Mouse (Mus musculus): ENCODE measurements at regions not wholly inside any gene's neighbourhood (a gene's known extent, or its start where the extent isn't known, plus 50 kb on each side); places are given as distances from the start of the nearest gene placed in this dataset.
"Not testable (repeated sequence)": the region's sequence is repeated elsewhere in the genome, so short reads cannot be mapped to it uniquely, and the experiment has no call there.

DNA sequence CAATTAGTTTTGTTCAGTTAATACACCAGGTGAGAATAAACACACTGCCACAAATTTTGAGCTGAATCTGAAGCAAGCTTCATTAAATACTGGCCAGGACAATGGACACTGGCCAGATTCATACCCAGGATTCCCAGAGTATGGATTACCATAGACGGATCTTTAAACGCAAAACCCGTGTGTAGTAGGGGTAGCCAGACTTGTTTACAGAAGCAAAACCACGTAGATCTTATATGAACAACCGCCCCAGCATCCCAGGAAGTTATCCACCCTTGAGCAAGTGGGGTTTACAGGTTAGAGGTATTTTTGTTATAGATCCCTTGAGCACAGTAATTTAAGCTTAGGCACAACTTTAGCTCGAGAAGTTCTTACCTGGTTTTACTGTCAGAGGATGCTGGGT lies 71.1 kb upstream of the Ezr start:
- DNase-seq (ENCODE audit: extremely low read depth, low read depth): no peak

DNA sequence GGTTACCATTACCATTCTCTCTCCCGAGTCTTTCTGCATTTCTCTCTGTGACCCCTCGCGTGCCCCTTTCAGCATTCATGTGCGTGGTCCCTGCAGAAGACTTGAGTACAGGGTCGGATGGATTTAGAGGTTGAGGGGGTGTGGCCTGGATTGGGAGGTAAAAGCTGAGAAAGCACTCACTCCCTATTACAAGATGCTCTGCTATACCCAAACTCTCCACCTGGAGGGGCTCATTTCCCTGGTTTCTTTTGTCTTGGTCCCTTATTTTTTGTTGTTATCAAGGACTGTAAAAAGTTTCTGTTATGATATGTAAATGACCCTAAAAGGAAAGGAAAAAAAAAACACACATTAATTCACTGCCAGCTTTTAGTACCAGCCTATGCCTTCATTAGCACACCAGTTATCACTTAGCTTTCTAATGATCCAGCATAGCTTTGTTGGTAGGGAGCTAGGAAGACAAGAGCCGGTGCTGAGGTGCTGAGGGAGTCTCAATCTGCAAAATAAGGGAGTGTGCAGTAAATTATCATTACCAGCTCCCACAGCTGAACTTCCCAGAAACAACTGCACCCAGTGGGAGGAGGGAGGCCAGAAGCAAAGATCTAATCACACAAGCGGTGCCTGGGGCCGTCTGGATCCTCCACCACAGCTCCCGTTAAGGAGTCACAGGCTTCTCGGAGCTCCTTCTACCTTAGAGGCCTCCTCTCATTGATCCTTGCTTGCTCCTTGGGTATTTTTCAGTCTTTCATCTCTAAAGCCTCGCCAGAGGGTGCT lies 69.8 kb upstream of the Ezr start:
- DNase-seq (ENCODE audit: extremely low read depth, low read depth): peak; percentile 40

DNA sequence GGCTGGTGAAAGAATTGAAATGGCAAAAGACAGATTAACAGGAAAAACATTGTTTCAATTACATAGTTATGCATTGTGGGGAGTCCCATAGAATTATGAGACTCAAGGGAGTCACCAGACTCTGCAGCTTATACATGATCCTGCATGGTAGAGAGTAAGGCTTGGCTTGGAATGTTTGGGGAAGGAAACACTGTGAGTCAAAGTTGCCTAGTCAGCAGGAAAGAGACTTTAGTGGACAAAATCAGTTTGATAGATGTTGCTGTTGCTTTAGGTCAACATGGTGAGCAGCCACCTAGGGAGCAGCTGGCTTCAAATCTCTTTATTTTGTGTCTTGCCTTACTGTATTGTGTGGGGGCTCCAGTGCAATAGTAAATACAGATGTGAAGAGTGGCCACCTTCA lies 67.9 kb upstream of the Ezr start:
- DNase-seq (ENCODE audit: extremely low read depth, low read depth): no peak

DNA sequence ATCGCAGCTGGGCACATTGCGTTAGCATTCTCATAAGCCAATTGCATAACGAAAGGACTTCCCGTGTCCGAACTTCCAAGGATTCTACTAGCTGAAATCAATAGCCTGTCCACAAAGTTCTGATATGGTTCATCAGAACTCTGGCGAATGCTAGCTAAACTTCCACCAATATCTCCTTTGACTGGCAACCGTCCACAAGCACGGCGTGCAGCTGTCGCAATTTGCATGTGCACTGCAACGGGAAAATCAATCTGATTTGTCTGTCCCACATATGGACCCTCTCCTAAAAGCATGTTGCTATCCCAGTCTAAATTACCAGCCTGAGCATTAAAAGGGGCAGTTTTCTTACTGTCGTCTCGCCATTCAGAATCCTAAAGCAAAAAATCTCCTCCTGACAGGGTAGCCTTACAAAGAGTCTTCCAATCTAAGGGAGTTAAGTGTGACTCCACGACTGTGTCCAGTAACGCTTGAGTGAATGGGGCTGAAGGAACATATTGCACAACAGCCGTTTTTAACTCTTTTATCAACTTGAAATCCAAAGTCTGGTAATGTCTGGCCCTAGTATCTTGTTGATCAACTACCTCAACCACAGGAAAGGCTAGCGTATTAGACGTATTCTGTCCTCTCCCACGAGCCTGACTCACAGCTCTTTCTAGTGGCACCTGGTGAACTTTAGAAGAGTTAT lies 59.3 kb upstream of the Ezr start:
- not testable (repeated sequence) for DNase-seq (ENCODE audit: extremely low read depth, low read depth)

DNA sequence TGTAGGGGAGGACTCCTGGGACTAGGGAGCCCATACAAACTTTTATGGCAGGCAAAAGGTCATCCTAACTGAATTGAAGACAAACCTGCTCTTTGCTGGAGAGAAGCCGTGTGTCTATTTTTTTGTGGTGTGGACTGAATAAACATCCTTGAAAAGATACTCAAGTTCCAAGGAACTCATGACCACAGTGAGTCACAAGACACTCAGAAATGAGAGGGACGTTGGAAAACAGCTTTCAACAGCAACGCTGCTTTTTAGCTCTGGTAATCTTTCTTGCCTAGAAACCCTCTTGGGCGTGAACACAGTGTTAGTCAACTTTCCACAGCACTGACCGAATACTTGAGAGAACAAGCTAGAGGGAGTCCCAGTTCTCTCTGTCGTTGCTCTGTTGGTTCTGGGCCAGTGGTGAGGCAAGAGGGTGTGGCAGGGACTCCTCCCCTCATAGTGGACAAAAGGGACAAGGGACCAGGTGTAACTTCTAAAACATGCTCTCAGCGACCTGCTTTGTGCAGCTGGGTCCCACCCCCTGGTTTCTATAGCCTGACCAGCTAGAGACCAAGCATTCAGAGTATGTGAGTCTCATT lies 52.8 kb upstream of the Ezr start:
- no peak for DNase-seq (ENCODE audit: extremely low read depth, low read depth)

Measured in MEL-GATA-1-ER (cell line).